Mouse (Mus musculus) C2C12 (cell line): Measurements from ENCODE around the gene Usp49.

Source experiments
- CEBPB ChIP-seq: IDR thresholded peaks from one replicate; pipeline ENCODE4 v1.6.1; 2011; ENCODE audit warnings: low read depth, mild to moderate bottlenecking, control low read depth, moderate library complexity
- CTCF ChIP-seq: IDR thresholded peaks from one replicate; pipeline ENCODE4 v1.5.1; 2011; ENCODE audit not compliant: control insufficient read depth, insufficient read depth, insufficient read length
- MAX ChIP-seq: IDR thresholded peaks from one replicate; pipeline ENCODE4 v1.6.1; 2011; ENCODE audit warnings: mild to moderate bottlenecking, control low read depth
- MYOD1 ChIP-seq: IDR thresholded peaks from one replicate; pipeline ENCODE4 v1.6.1; 2011; ENCODE audit warnings: low read depth; ENCODE audit not compliant: control insufficient read depth, insufficient read length
- MYOG ChIP-seq: IDR thresholded peaks from one replicate; pipeline ENCODE4 v1.6.1; 2011; ENCODE audit not compliant: control insufficient read depth, insufficient read length; ENCODE audit errors: extremely low read depth
- USF1 ChIP-seq: IDR thresholded peaks from one replicate; pipeline ENCODE4 v1.6.1; 2011; ENCODE audit warnings: low read depth, mild to moderate bottlenecking, control low read depth, moderate library complexity

DNA sequence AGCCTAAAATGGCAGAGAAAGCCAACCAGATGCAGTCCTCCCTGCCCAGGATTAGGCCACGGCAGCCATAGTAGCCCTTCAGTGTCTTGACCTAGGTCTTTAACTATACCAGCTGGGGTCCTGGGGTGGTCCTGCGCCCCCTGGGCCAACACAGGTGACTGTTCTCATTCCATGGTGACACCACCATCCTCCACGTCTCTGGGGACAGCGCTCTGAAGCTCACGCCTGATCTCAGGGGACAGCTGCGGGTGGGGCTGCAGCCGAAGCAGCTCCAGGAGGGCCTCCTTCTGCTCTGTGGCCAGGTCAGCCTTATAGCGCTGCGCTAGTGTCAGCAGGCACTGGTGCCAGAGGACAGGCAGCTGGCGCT, 29.1 kb upstream of the Usp49 start:
- TF ChIP-seq CTCF: no peak
- TF ChIP-seq MYOD1: no peak
- TF ChIP-seq MYOG: no peak
- TF ChIP-seq USF1: no peak
- no peak for TF ChIP-seq MAX
- TF ChIP-seq CEBPB: no peak
